ENCODE assay signal across 7 mouse cellular contexts in the genomic region with DNA sequence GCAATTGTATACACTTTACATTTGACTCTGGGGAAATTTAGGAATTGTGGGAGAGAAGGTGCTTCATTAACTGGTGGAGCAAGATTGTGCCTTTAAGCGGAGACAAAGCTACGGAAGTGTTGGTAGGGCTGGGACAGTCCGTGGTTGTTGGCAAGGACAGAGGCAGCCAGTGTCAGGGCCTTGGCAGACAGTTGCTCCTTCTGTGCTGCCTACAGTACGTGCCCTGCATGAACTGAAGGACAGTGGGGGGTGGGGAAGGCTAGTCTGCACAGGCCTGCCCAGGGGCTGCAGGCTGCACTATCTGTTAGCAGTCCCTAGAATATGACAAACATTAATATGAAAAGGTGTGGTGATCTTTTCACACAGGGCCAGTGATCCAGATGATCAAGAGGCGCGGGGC.
DNase-seq lines count a peak whose midpoint lies in the region; ATAC-seq lines count a peak whose summit lies in the region.

No protein-coding gene starts in this region.

- H3K9ac ChIP-seq in hindbrain, embryonic 12.5 days, result no peak overlapping the region
- H3K9ac ChIP-seq in midbrain, embryonic 15.5 days, result no peak overlapping the region

- H3K9me3 ChIP-seq in hindbrain, embryonic 12.5 days (replicated peaks), result no peaks in the 10 kb centered on the region
- no peaks in the 10 kb centered on the region for H3K9me3 ChIP-seq in midbrain, embryonic 15.5 days

- peaks cover 4% of the 10 kb centered on the region; the same call in 1 of the 2 replicates for H3K4me1 ChIP-seq in hindbrain, embryonic 12.5 days
- H3K4me1 ChIP-seq in midbrain, embryonic 15.5 days, result no peaks in the 10 kb centered on the region

- DNase-seq in adrenal gland, postnatal 25 days, result peak; percentile 44
- peak; percentile 23 to 44 for DNase-seq in cerebellum, adult 18-20 months
- no peak for DNase-seq in embryo, embryonic 9.5 days (ENCODE audit: extremely low spot score)
- DNase-seq in c-Kit-positive CD71-positive TER-119-positive erythroid progenitor cells, embryonic 14.5 days (ENCODE audit: low spot score), result no peak
- DNase-seq in spleen, postnatal 4 days (ENCODE audit: low spot score in 2 of 2), result no peak

- no peak overlapping the region for H3K4me3 ChIP-seq in hindbrain, embryonic 12.5 days
- no peak overlapping the region for H3K4me3 ChIP-seq in midbrain, embryonic 15.5 days

- H3K27me3 ChIP-seq in hindbrain, embryonic 12.5 days, result no peaks in the 10 kb centered on the region
- H3K27me3 ChIP-seq in midbrain, embryonic 15.5 days (replicated peaks), result no peaks in the 10 kb centered on the region

- H3K4me2 ChIP-seq in hindbrain, embryonic 12.5 days (replicated peaks), result no peak overlapping the region
- H3K4me2 ChIP-seq in midbrain, embryonic 15.5 days, result no peak overlapping the region

- ATAC-seq in hindbrain, embryonic 12.5 days (ENCODE audit: low FRiP score), result peak; percentile 92
- ATAC-seq in midbrain, embryonic 15.5 days (replicated peaks), result peak; percentile 98

- no peak overlapping the region; the same call in 1 of the 2 replicates for H3K27ac ChIP-seq in hindbrain, embryonic 12.5 days
- peak overlapping the region; percentile 1; the same call in 1 of the 2 replicates for H3K27ac ChIP-seq in midbrain, embryonic 15.5 days

- 67% methylated on average over 6 of the region's 6 CpGs for WGBS in hindbrain, embryonic 12.5 days
- WGBS in midbrain, embryonic 15.5 days, result 61% methylated on average over 6 of the region's 6 CpGs

- H3K36me3 ChIP-seq in hindbrain, embryonic 12.5 days, result no peaks in the 10 kb centered on the region
- H3K36me3 ChIP-seq in midbrain, embryonic 15.5 days (replicated peaks), result no peaks in the 10 kb centered on the region

Comparison
In these comparisons a context has a peak if more than half of its experiments do, and no peak if none do; other contexts are left out.
1. DNase-seq: peak in adrenal gland, postnatal 25 days (single experiment) and cerebellum, adult 18-20 months (2 of 2); none in embryo, embryonic 9.5 days (single experiment), c-Kit-positive CD71-positive TER-119-positive erythroid progenitor cells, embryonic 14.5 days (single experiment) and spleen, postnatal 4 days (0 of 2).